Mouse (Mus musculus) heart, embryonic 15.5 days (tissue): ENCODE data around the gene S1pr1. TPM values are rescaled to one million over a fixed set of nuclear protein-coding genes. Genes with fewer than 3 reads are reported as not detected.

Source experiments
- ATAC-seq: fragments of 200-750 bp; cut with Nextera tagmentation; replicated peaks from 2 replicates; pipeline ENCODE4 v1.8.0; 2017; ENCODE audit warnings: low read depth, moderate TSS enrichment; ENCODE audit not compliant: insufficient number of reproducible peaks, insufficient read depth, low FRiP score
- H3K27ac ChIP-seq: fragments of 300-500 bp; sonication (generic); 2 replicates; pipeline ENCODE4 v1.5.1; 2015; ENCODE audit warnings: mild to moderate bottlenecking, inconsistent platforms
- H3K27me3 ChIP-seq: fragments of 300-500 bp; sonication (generic); 2 replicates; pipeline ENCODE4 v1.6.1; 2015; ENCODE audit warnings: inconsistent platforms
- H3K36me3 ChIP-seq: fragments of 300-500 bp; sonication (generic); 2 replicates; pipeline ENCODE4 v1.6.1; 2015; ENCODE audit warnings: mild to moderate bottlenecking, inconsistent platforms
- H3K4me1 ChIP-seq: fragments of 300-500 bp; sonication (generic); replicated peaks from 2 replicates; pipeline ENCODE4 v1.6.1; 2015; ENCODE audit warnings: inconsistent platforms
- H3K4me2 ChIP-seq: fragments of 300-500 bp; sonication (generic); 2 replicates; pipeline ENCODE4 v1.6.1; 2015; ENCODE audit warnings: inconsistent platforms, mild to moderate bottlenecking, moderate library complexity
- H3K4me3 ChIP-seq: fragments of 300-500 bp; sonication (generic); 2 replicates; pipeline ENCODE4 v1.5.1; 2015; ENCODE audit warnings: mild to moderate bottlenecking, inconsistent platforms
- H3K9ac ChIP-seq: fragments of 300-500 bp; sonication (generic); 2 replicates; pipeline ENCODE4 v1.6.1; 2015; ENCODE audit warnings: mild to moderate bottlenecking, inconsistent platforms
- H3K9me3 ChIP-seq: fragments of 300-500 bp; sonication (generic); replicated peaks from 2 replicates; pipeline ENCODE4 v1.6.1; 2016; ENCODE audit warnings: inconsistent platforms
- WGBS: fragments of 180-500 bp; shearing (Covaris S2); methylation state at CpG from one replicate; pipeline ENCODE4 v1.1.7; 2015; ENCODE audit warnings: mixed read lengths; 5-methylcytosine and 5-hydroxymethylcytosine counted together
- polyA plus RNA-seq: library from polyadenylated mRNA; unstranded; fragments of >200 nt; fragmentation: Nextera tagmentation; extraction: Ambion mirVana; gene quantifications from 2 replicates; pipeline ENCODE4 v1.2.1, GENCODE M21; 2015

S1pr1 gene
- polyA plus RNA-seq, 1 experiment from 2014 or later = 85.4 TPM

GRCm38 (mm10) chr3:115737785-115738318, 23.0 kb upstream of the S1pr1 start:
- Histone ChIP-seq H3K9ac (no peak overlapping the region), H3K4me3 (no peak overlapping the region), H3K4me1 (peaks cover 17% of the 10 kb centered on the region), H3K27ac (peak overlapping the region; percentile 82), H3K36me3 (no peaks in the 10 kb centered on the region), H3K9me3 (no peaks in the 10 kb centered on the region), H3K4me2 (peak overlapping the region; percentile 25; the same call in 1 of the 2 replicates), H3K27me3 (no peaks in the 10 kb centered on the region)
- 22% methylated on average over 11 of the region's 11 CpGs for WGBS
- peak; percentile 94 for ATAC-seq

DNA sequence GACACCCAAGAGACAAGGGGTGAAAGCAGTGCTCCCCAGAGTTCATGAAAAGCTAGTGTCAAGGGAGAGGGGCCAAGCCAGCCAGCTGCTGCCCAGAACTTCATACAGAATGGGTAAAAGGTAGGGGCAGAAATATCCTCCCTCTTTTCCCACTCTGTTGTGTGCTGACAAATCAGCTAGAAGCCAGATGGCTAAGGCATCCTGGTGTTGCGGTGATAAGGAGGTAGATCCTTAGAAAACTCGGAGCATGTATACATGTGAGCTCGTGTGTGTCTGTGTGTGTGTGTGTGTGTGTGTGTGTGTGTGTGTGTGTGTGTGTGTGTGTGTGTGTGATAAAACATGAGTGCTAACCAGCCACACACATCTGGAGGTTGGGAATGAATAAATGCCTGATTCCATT, 20.7 kb upstream of the S1pr1 start:
- Histone ChIP-seq H3K9me3 (no peaks in the 10 kb centered on the region), H3K4me2 (no peak overlapping the region), H3K36me3 (no peaks in the 10 kb centered on the region), H3K4me3 (no peak overlapping the region), H3K4me1 (peaks cover 17% of the 10 kb centered on the region), H3K27me3 (no peaks in the 10 kb centered on the region), H3K27ac (peak overlapping the region; percentile 8; the same call in 1 of the 2 replicates), H3K9ac (no peak overlapping the region)
- 29% methylated on average over 3 of the region's 3 CpGs for WGBS
- ATAC-seq = no peak

- H3K9me3 ChIP-seq = no peaks in the 10 kb centered on the region
- no peak overlapping the region for H3K9ac ChIP-seq
- no peak overlapping the region for H3K4me2 ChIP-seq
- 76% methylated on average over 3 of the region's 3 CpGs for WGBS
- H3K27me3 ChIP-seq = no peaks in the 10 kb centered on the region
- H3K27ac ChIP-seq = no peak overlapping the region
- ATAC-seq = no peak
- H3K4me3 ChIP-seq = no peak overlapping the region
- H3K4me1 ChIP-seq = peaks cover 17% of the 10 kb centered on the region
- no peaks in the 10 kb centered on the region for H3K36me3 ChIP-seq
These were observed 20.0 kb upstream of the S1pr1 start for GRCm38 (mm10) chr3:115734841-115735240.

GRCm38 (mm10) chr3:115730336-115730735, 15.5 kb upstream of the S1pr1 start:
- Histone ChIP-seq H3K4me3 (no peak overlapping the region), H3K27me3 (no peaks in the 10 kb centered on the region), H3K36me3 (no peaks in the 10 kb centered on the region), H3K9me3 (no peaks in the 10 kb centered on the region), H3K4me2 (no peak overlapping the region), H3K27ac (no peak overlapping the region), H3K4me1 (0 out of 2 replicates have a peak, but pooled peaks cover 1% of the 10 kb centered on the region), H3K9ac (no peak overlapping the region)
- no peak for ATAC-seq
- WGBS = 88% methylated on average over 7 of the region's 7 CpGs

GRCm38 (mm10) chr3:115729187-115729586, 14.3 kb upstream of the S1pr1 start:
- no peak overlapping the region for H3K4me2 ChIP-seq
- H3K9ac ChIP-seq = no peak overlapping the region
- WGBS = 52% methylated on average over 7 of the region's 7 CpGs
- no peaks in the 10 kb centered on the region for H3K9me3 ChIP-seq
- ATAC-seq = no peak
- no peaks in the 10 kb centered on the region for H3K36me3 ChIP-seq
- no peak overlapping the region for H3K4me3 ChIP-seq
- no peaks in the 10 kb centered on the region for H3K27me3 ChIP-seq
- H3K27ac ChIP-seq = no peak overlapping the region
- no peaks in the 10 kb centered on the region for H3K4me1 ChIP-seq

GRCm38 (mm10) chr3:115728211-115728610, 13.3 kb upstream of the S1pr1 start:
- no peak overlapping the region for H3K9ac ChIP-seq

DNA sequence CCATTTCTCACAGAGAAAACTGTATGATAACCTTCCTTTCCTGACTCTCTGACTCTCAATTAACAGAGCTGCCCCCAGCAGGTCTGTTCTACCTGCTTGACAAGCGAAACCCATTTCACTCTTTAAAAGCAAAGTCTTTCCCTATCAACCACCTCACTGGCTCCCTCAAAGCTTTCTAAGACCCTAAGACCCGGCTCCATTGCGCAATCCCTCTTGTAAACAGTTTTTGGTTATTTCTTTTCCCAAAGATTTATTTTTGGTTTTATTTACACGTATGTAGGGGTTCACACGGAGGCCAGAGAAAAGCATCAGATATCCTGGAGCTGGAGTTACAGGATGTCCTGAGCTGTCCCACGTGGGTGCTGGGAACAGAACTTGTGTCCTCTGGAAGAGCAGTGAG, 4.0 kb upstream of the S1pr1 start:
- Histone ChIP-seq H3K9me3 (no peaks in the 10 kb centered on the region), H3K9ac (no peak overlapping the region), H3K4me1 (peaks cover 13% of the 10 kb centered on the region), H3K4me2 (no peak overlapping the region), H3K4me3 (no peak overlapping the region), H3K27me3 (no peaks in the 10 kb centered on the region), H3K27ac (no peak overlapping the region), H3K36me3 (no peaks in the 10 kb centered on the region)
- 78% methylated on average over 6 of the region's 6 CpGs for WGBS
- ATAC-seq = no peak

More at GRCm38 (mm10) chr3:115728211-115728610, 13.3 kb upstream of the S1pr1 start:
- 47% methylated on average over 3 of the region's 3 CpGs for WGBS
- Histone ChIP-seq H3K9me3 (no peaks in the 10 kb centered on the region), H3K4me3 (no peak overlapping the region), H3K27ac (no peak overlapping the region), H3K4me2 (no peak overlapping the region), H3K27me3 (no peaks in the 10 kb centered on the region), H3K4me1 (no peaks in the 10 kb centered on the region), H3K36me3 (no peaks in the 10 kb centered on the region)
- no peak for ATAC-seq

GRCm38 (mm10) chr3:115715900-115716515, 1.1 kb upstream of the S1pr1 start:
- ATAC-seq = no peak
- H3K4me2 ChIP-seq = peak overlapping the region; percentile 64
- H3K36me3 ChIP-seq = peaks cover 14% of the 10 kb centered on the region; the same call in 1 of the 2 replicates
- no peaks in the 10 kb centered on the region for H3K27me3 ChIP-seq
- H3K4me3 ChIP-seq = peak overlapping the region; percentile 79
- H3K27ac ChIP-seq = peak overlapping the region; percentile 94
- peak overlapping the region; percentile 73 for H3K9ac ChIP-seq
- peaks cover 30% of the 10 kb centered on the region for H3K4me1 ChIP-seq
- WGBS = 51% methylated on average over 3 of the region's 3 CpGs
- no peaks in the 10 kb centered on the region for H3K9me3 ChIP-seq

GRCm38 (mm10) chr3:115714049-115714435, 830 bp downstream of the S1pr1 start:
- Histone ChIP-seq H3K27me3 (no peaks in the 10 kb centered on the region), H3K4me2 (peak overlapping the region; percentile 64), H3K4me1 (peaks cover 41% of the 10 kb centered on the region), H3K27ac (peak overlapping the region; percentile 94), H3K4me3 (peak overlapping the region; percentile 79), H3K9me3 (no peaks in the 10 kb centered on the region), H3K9ac (peak overlapping the region; percentile 73), H3K36me3 (peaks cover 14% of the 10 kb centered on the region; the same call in 1 of the 2 replicates)
- WGBS = 1% methylated on average over 5 of the region's 5 CpGs
- no peak for ATAC-seq

DNA sequence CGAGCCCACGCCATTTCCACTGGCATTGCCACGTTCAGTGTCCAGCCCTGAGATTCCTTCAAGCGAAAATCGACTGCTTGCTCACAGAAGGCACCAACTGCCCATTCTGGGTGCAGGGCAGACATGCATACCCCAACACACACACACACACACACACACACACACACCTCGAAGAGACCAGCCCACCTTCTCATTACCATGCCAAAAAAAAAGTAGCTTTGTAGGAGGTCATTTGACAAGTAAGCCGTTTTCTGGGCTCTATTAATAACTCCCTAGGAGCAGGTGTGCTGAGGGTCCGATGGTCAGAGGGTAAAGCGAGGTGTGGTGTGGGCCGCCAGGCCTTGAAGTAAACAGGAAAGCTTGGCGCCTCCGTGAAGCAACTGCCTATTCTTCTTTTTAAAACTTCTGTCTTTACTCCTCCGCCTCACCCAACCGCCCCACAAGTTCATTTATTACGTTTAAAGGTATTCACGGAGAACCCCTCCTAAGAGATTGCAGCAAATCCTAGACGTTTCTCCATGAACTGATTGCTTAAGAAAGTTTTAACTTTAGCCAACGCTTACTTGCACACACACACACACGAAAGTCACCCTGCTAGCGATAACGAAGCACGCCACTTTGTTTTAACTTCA, 1.3 kb downstream of the S1pr1 start:
- no peaks in the 10 kb centered on the region for H3K27me3 ChIP-seq
- peak overlapping the region; percentile 79 for H3K4me3 ChIP-seq
- peaks cover 46% of the 10 kb centered on the region for H3K4me1 ChIP-seq
- no peaks in the 10 kb centered on the region for H3K9me3 ChIP-seq
- 7% methylated on average over 22 of the region's 22 CpGs for WGBS
- H3K36me3 ChIP-seq = peaks cover 14% of the 10 kb centered on the region; the same call in 1 of the 2 replicates
- no peak for ATAC-seq
- peak overlapping the region; percentile 94 for H3K27ac ChIP-seq
- H3K9ac ChIP-seq = peak overlapping the region; percentile 73
- H3K4me2 ChIP-seq = peak overlapping the region; percentile 64

- Histone ChIP-seq H3K4me3 (peak overlapping the region; percentile 79), H3K36me3 (peaks cover 14% of the 10 kb centered on the region; the same call in 1 of the 2 replicates), H3K9ac (peak overlapping the region; percentile 73), H3K27me3 (no peaks in the 10 kb centered on the region), H3K4me1 (peaks cover 50% of the 10 kb centered on the region), H3K9me3 (no peaks in the 10 kb centered on the region), H3K27ac (peak overlapping the region; percentile 94), H3K4me2 (peak overlapping the region; percentile 64)
- no peak for ATAC-seq
- WGBS = 8% methylated on average over 9 of the region's 9 CpGs
These were observed 2.1 kb downstream of the S1pr1 start for GRCm38 (mm10) chr3:115712808-115713200.
